Mouse (Mus musculus) embryonic fibroblast, embryonic 13.5 days (primary cell): ENCODE results near the gene Gtf2ird1.

Source experiments
- CTCF ChIP-seq: IDR thresholded peaks from 2 replicates; pipeline ENCODE4 v1.5.1; 2011; ENCODE audit warnings: mild to moderate bottlenecking, control low read depth, low read length, moderate library complexity, borderline replicate concordance; ENCODE audit not compliant: insufficient read depth
- POLR2A ChIP-seq: IDR thresholded peaks from 2 replicates; pipeline ENCODE4 v1.6.1; 2011; ENCODE audit warnings: low read depth, mild to moderate bottlenecking, control low read depth, low read length, moderate library complexity

- TF ChIP-seq CTCF, result no peak
- no peak for TF ChIP-seq POLR2A
These were observed 46.1 kb upstream of the Gtf2ird1 start for GRCm38 (mm10) chr5:134502591-134502990.
